Mouse (Mus musculus) right cerebral cortex, adult 18-20 months (tissue): ENCODE results near the gene Gm10717.
"Not testable (repeated sequence)": the region's sequence is repeated elsewhere in the genome, so short reads cannot be mapped to it uniquely, and the experiment has no call there.

ENCODE experiments used
- DNase-seq: peaks from one replicate; pipeline ENCODE4 v3.0.0; 2022; ENCODE audit warnings: mixed read lengths

Gm10717 gene

DNA sequence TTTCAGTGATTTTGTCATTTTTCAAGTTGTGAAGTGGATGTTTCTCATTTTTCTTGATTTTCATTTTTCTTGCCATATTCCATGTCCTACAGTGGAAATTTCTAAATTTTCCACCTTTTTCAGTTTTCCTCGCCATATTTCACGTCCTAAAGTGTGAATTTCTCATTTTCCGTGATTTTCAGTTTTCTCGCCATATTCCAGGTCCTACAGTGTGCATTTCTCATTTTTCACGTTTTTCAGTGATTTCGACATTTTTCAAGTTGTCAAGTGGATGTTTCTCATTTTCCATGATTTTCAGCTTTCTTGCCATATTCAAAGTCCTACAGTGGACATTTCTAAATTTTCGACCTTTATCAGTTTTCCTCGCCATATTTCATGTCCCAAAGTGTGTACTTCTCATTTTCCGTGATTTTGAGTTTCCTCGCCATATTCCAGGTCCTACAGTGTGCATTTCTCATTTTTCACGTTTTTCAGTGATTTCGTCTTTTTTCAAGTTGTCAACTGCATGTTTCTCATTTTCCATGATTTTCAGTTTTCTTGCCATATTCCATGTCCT is at the start of gene Gm10717:
Gene Gm10717, plus strand, starts transcription at position 506 of the 556 bp plus-strand sequence.
- peak; percentile 8 for DNase-seq

GRCm38 (mm10) chr9:3000445-3000972 is 24.7 kb upstream of the Gm10717 start, which contains the start of gene Gm10722:
TSS of gene Gm10722 (plus strand) at chr9:3000922.
- DNase-seq, result not testable (repeated sequence)

DNA sequence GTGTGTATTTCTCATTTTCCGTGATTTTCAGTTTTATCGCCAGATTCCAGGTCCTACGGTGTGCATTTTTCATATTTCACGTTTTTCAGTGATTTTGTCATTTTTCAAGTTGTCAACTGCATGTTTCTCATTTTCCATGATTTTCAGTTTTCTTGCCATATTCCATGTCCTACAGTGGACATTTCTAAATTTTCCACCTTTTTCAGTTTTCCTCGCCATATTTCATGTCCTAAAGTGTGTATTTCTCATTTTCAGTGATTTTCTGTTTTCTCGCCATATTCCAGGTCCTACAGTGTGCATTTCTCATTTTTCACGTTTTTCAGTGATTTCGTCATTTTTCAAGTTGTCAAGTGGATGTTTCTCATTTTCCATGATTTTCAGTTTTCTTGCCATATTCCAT is 24.2 kb upstream of the Gm10717 start:
- peak; percentile 5 for DNase-seq

GRCm38 (mm10) chr9:3001948-3002659 is 23.1 kb upstream of the Gm10717 start:
- peak; percentile 97 for DNase-seq

DNA sequence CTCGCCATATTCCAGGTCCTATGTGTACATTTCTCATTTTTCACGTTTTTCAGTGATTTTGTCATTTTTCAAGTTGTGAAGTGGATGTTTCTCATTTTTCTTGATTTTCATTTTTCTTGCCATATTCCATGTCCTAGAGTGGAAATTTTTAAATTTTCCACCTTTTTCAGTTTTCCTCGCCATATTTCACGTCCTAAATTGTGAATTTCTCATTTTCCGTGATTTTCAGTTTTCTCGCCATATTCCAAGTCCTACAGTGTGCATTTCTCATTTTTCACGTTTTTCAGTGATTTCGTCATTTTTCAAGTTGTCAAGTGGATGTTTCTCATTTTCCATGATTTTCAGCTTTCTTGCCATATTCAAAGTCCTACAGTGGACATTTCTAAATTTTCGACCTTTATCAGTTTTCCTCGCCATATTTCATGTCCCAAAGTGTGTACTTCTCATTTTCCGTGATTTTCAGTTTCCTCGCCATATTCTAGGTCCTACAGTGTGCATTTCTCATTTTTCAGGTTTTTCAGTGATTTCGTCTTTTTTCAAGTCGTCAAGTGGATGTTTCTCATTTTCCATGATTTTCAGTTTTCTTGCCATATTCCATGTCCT is 22.3 kb upstream of the Gm10717 start, which contains the start of gene Gm11168:
Gene Gm11168, plus strand, starts transcription at position 553 of the 603 bp plus-strand sequence.
- not testable (repeated sequence) for DNase-seq

- not testable (repeated sequence) for DNase-seq
These were observed 19.0 kb upstream of the Gm10717 start for GRCm38 (mm10) chr9:3006179-3006578.

GRCm38 (mm10) chr9:3006636-3007035 is 18.6 kb upstream of the Gm10717 start:
- DNase-seq, result peak; percentile 87

GRCm38 (mm10) chr9:3007272-3007671 is 17.9 kb upstream of the Gm10717 start:
- not testable (repeated sequence) for DNase-seq

- not testable (repeated sequence) for DNase-seq
These were observed 15.9 kb upstream of the Gm10717 start for GRCm38 (mm10) chr9:3009331-3009730.

DNA sequence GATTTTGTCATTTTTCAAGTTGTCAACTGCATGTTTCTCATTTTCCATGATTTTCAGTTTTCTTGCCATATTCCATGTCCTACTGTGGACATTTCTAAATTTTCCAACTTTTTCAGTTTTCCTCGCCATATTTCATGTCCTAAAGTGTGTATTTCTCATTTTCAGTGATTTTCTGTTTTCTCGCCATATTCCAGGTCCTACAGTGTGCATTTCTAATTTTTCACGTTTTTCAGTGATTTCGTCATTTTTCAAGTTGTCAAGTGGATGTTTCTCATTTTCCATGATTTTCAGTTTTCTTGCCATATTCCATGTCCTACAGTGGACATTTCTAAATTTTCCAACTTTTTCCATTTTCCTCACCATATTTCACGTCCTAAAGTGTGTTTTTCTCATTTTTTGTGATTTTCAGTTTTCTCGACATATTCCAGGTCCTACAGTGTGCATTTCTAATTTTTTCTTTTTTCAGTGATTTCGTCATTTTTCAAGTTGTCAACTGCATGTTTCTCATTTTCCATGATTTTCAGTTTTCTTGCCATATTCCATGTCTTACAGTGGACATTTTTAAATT is 13.1 kb upstream of the Gm10717 start:
- DNase-seq, result not testable (repeated sequence)

- not testable (repeated sequence) for DNase-seq
These were observed 12.4 kb upstream of the Gm10717 start, which contains the start of gene Gm10721 for GRCm38 (mm10) chr9:3012733-3013279. TSS of gene Gm10721 (plus strand) at chr9:3013140.

GRCm38 (mm10) chr9:3015354-3015753 is 9.9 kb upstream of the Gm10717 start, which contains the start of gene Gm10720:
TSS of gene Gm10720 (plus strand) at chr9:3015654.
- DNase-seq, result not testable (repeated sequence)

DNA sequence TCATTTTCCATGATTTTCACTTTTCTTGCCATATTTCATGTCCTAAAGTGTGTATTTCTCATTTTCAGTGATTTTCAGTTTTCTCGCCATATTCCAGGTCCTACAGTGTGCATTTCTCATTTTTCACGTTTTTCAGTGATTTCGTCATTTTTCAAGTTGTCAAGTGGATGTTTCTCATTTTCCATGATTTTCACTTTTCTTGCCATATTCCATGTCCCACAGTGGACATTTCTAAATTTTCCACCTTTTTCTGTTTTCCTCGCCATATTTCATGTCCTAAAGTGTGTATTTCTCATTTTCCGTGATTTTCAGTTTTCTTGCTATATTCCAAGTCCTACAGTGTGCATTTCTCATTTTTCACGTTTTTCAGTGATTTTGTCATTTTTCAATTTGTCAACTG is 9.3 kb upstream of the Gm10717 start:
- not testable (repeated sequence) for DNase-seq

- DNase-seq, result not testable (repeated sequence)
These were observed 8.1 kb upstream of the Gm10717 start, which contains the start of gene Gm10719 for GRCm38 (mm10) chr9:3017108-3017507. TSS of gene Gm10719 (plus strand) at chr9:3017408.

- not testable (repeated sequence) for DNase-seq
These were observed 6.3 kb upstream of the Gm10717 start for GRCm38 (mm10) chr9:3018944-3019343.

DNA sequence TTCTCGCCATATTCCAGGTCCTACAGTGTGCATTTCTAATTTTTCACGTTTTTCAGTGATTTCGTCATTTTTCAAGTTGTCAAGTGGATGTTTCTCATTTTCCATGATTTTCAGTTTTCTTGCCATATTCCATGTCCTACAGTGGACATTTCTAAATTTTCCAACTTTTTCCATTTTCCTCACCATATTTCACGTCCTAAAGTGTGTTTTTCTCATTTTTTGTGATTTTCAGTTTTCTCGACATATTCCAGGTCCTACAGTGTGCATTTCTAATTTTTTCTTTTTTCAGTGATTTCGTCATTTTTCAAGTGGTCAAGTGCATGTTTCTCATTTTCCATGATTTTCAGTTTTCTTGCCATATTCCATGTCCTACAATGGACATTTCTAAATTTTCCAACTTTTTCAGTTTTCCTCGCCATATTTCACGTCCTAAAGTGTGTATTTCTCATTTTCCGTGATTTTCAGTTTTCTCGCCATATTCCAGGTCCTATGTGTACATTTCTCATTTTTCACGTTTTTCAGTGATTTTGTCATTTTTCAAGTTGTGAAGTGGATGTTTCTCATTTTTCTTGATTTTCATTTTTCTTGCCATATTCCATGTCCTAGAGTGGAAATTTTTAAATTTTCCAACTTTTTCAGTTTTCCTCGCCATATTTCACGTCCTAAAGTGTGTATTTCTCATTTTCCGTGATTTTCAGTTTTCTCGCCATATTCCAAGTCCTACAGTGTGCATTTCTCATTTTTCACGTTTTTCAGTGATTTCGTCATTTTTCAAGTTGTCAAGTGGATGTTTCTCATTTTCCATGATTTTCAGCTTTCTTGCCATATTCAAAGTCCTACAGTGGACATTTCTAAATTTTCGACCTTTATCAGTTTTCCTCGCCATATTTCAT is 5.1 kb upstream of the Gm10717 start:
- DNase-seq, result peak; percentile 33

GRCm38 (mm10) chr9:3022316-3023008 is 2.8 kb upstream of the Gm10717 start:
- DNase-seq, result peak; percentile 60

DNA sequence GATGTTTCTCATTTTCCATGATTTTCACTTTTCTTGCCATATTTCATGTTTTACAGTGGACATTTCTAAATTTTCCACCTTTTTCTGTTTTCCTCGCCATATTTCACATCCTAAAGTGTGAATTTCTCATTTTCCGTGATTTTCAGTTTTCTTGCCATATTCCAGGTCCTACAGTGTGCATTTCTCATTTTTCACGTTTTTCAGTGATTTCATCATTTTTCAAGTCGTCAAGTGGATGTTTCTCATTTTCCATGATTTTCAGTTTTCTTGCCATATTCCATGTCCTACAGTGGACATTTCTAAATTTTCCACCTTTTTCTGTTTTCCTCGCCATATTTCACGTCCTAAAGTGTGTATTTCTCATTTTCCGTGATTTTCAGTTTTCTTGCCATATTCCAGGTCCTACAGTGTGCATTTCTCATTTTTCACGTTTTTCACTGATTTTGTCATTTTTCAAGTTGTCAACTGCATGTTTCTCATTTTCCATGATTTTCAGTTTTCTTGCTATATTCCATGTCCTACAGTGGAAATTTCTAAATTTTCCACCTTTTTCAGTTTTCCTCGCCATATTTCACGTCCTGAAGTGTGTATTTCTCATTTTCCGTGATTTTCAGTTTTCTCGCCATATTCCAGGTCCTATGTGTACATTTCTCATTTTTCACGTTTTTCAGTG is 1.8 kb upstream of the Gm10717 start, which contains the start of gene Gm10718:
Gene Gm10718, plus strand, starts transcription at position 236 of the 673 bp plus-strand sequence.
- not testable (repeated sequence) for DNase-seq

- DNase-seq, result peak; percentile 37
These were observed 1.1 kb upstream of the Gm10717 start for GRCm38 (mm10) chr9:3023985-3024648.
